Mouse (Mus musculus) small intestine, adult 2 months (tissue): Measurements from ENCODE around the gene 1700020L24Rik.

ENCODE experiments used
- CTCF ChIP-seq: fragments of 200-500 bp; IDR thresholded peaks from 2 replicates; pipeline ENCODE4 v1.5.1; 2012; ENCODE audit warnings: low read depth, mild to moderate bottlenecking, control low read depth, inconsistent platforms, low read length, moderate library complexity, mixed read lengths; ENCODE audit not compliant: insufficient replicate concordance, insufficient read length; ENCODE audit errors: extremely low read depth
- POLR2A ChIP-seq: fragments of 200-500 bp; IDR thresholded peaks from 2 replicates; pipeline ENCODE4 v1.6.1; 2012; ENCODE audit warnings: low read depth, mild to moderate bottlenecking, control low read depth, inconsistent platforms, low read length, moderate library complexity

DNA sequence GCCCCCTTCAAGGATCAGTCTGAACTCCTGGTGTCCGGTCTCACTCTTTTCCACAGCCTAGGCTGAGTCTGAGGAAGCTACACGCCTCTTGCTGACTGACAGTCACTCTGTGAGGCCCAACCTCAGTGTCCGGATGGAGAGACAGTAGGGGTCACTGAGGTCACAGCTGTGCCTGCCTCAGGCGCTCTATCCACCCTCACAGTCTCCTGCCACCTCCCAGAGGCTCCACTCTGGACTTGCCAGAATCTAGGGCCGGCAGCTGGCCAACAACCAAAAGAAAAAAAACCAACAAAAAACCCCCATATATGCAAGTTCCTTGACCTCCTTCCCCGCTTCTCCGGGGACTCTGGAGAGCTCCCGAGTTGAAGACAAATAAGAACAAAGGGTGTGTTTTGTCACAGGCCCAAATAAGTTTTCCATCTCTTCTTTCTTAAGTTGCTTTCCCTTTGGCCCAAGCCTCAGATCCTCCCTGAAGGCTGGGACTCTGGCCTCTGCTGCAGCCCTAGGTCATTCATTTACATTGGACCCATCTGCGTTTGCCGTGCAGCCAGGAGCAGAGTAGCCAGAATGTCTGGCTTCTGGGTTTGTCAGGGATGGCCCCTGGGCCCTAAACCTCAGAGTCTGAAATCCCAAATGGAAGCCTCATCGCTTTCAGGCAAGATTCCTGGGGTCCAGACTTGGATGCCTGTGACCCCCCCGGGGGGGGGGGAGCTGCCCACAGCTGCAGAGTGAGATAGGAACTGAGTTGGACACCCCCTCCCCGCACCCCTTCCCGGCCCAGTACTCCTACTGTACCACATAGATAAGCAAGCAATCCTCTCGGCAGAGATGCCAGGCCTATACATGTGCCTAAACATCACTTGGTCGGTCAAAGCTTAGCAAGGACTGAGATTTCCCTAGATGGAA lies 10.8 kb downstream of the 1700020L24Rik start:
- TF ChIP-seq POLR2A (no peak), CTCF (no peak)
